Mouse (Mus musculus): ENCODE measurements around the gene Aspa. TPM values are rescaled to one million over a fixed set of nuclear protein-coding genes. Genes with fewer than 3 reads are reported as not detected.

Aspa gene
- polyA plus RNA-seq, 1 experiment from 2014 or later, result 4.1 TPM

Other genes with a start within 250 kb of the Aspa start
- gene Itgae, start 239.0 kb downstream of the Aspa start, polyA plus RNA-seq (2014; fragmentation: Nextera tagmentation; extraction: Ambion mirVana), result 0.13 and 0.51 TPM in 2 replicates
- 13.3 and 14.2 TPM in 2 replicates for gene Haspin, start 191.3 kb downstream of the Aspa start, polyA plus RNA-seq (2014; fragmentation: Nextera tagmentation; extraction: Ambion mirVana)
- 0.17 and 0.20 TPM in 2 replicates for gene P2rx5, start 169.2 kb downstream of the Aspa start, polyA plus RNA-seq (2014; fragmentation: Nextera tagmentation; extraction: Ambion mirVana)
- 111 and 116 TPM in 2 replicates for gene Emc6, start 152.6 kb downstream of the Aspa start, polyA plus RNA-seq (2014; fragmentation: Nextera tagmentation; extraction: Ambion mirVana)
- 241 and 253 TPM in 2 replicates for gene Tax1bp3, start 152.5 kb downstream of the Aspa start, polyA plus RNA-seq (2014; fragmentation: Nextera tagmentation; extraction: Ambion mirVana)
- gene Ctns, start 130.6 kb downstream of the Aspa start, polyA plus RNA-seq (2014; fragmentation: Nextera tagmentation; extraction: Ambion mirVana), result 20.0 and 20.7 TPM in 2 replicates
- gene Shpk, start 130.1 kb downstream of the Aspa start, polyA plus RNA-seq (2014; fragmentation: Nextera tagmentation; extraction: Ambion mirVana), result 1.8 TPM in 2 replicates
- 0.13 TPM in 1 of 2 replicates, not detected in the other for gene Trpv1, start 95.3 kb downstream of the Aspa start, polyA plus RNA-seq (2014; fragmentation: Nextera tagmentation; extraction: Ambion mirVana)
- 0.12 and 0.42 TPM in 2 replicates for gene Trpv3, start 62.2 kb downstream of the Aspa start, polyA plus RNA-seq (2014; fragmentation: Nextera tagmentation; extraction: Ambion mirVana)
- gene Gm49340, start 145 bp upstream of the Aspa start, polyA plus RNA-seq (2014; fragmentation: Nextera tagmentation; extraction: Ambion mirVana), result not detected in 2 replicates
- gene Spata22, start 145 bp upstream of the Aspa start, polyA plus RNA-seq (2014; fragmentation: Nextera tagmentation; extraction: Ambion mirVana), result not detected in 2 replicates
- not detected in 2 replicates for gene Olfr20, start 21.2 kb upstream of the Aspa start, polyA plus RNA-seq (2014; fragmentation: Nextera tagmentation; extraction: Ambion mirVana)
- not detected in 2 replicates for gene Olfr376, start 41.6 kb upstream of the Aspa start, polyA plus RNA-seq (2014; fragmentation: Nextera tagmentation; extraction: Ambion mirVana)
- gene Olfr1, start 70.0 kb upstream of the Aspa start, polyA plus RNA-seq (2014; fragmentation: Nextera tagmentation; extraction: Ambion mirVana), result not detected in 2 replicates
- not detected in 2 replicates for gene Olfr378, start 98.9 kb upstream of the Aspa start, polyA plus RNA-seq (2014; fragmentation: Nextera tagmentation; extraction: Ambion mirVana)
- gene Olfr380, start 127.9 kb upstream of the Aspa start, polyA plus RNA-seq (2014; fragmentation: Nextera tagmentation; extraction: Ambion mirVana), result not detected in 2 replicates
- gene Olfr381, start 162.0 kb upstream of the Aspa start, polyA plus RNA-seq (2014; fragmentation: Nextera tagmentation; extraction: Ambion mirVana), result not detected in 2 replicates
- not detected in 2 replicates for gene Olfr382, start 187.6 kb upstream of the Aspa start, polyA plus RNA-seq (2014; fragmentation: Nextera tagmentation; extraction: Ambion mirVana)

Measured in stomach, embryonic 14.5 days (tissue).